Mouse (Mus musculus) olfactory bulb, adult 2 months (tissue): ENCODE measurements around the gene Dlg5.

Experiments used
- CTCF ChIP-seq: fragments of 200-500 bp; IDR thresholded peaks from 2 replicates; pipeline ENCODE4 v1.5.1; 2012; ENCODE audit warnings: low read depth, mild to moderate bottlenecking, low read length, moderate library complexity; ENCODE audit not compliant: insufficient read depth
- POLR2A ChIP-seq: fragments of 200-500 bp; IDR thresholded peaks from 2 replicates; pipeline ENCODE4 v1.6.1; 2012; ENCODE audit warnings: mild to moderate bottlenecking, low read depth, low read length, moderate library complexity; ENCODE audit not compliant: insufficient read depth

GRCm38 (mm10) chr14:24217362-24217722 lies 28.4 kb downstream of the Dlg5 start:
- TF ChIP-seq POLR2A (no peak), CTCF (no peak)
